Mouse (Mus musculus): ENCODE measurements at regions not wholly inside any gene's neighbourhood (a gene's known extent, or its start where the extent isn't known, plus 50 kb on each side); places are given as distances from the start of the nearest gene placed in this dataset.

- no peak for TF ChIP-seq GATA1 (IDR thresholded peaks at IDR 0.05; ENCODE audit: borderline replicate concordance, low read length)
- TF ChIP-seq FLI1 (IDR thresholded peaks at IDR 0.05; ENCODE audit: low read length): no peak
Measured at GRCm38 (mm10) chr11:110789537-110789936, 178.3 kb upstream of the Kcnj16 start.
